In genomic region chr10:4028851-4029442, GRCm38 (mm10) we compare ENCODE assay signal across 10 mouse cellular contexts. TPM values are rescaled to one million over a fixed set of nuclear protein-coding genes. Genes with fewer than 3 reads are reported as not detected.
DNase-seq lines count a peak whose midpoint lies in the region; ATAC-seq and TF ChIP-seq lines count a peak whose summit lies in the region.
"Had no signal": no experiment of that assay in that cellular context is flagged by ENCODE, and none has a peak within 500 bp of the region (broad histone marks: within the 10 kb centered on the region; RNA-seq: fewer than 3 reads in every experiment).

No protein-coding gene starts in this region.

- ATAC-seq in intestine, embryonic 16.5 days: peak; percentile 66
- ATAC-seq in stomach, embryonic 15.5 days (ENCODE audit: insufficient read depth, low FRiP score, low read depth): peak; percentile 70; the same call in 1 of the 2 replicates

- peak; percentile 42 for DNase-seq in ovary, postnatal 14 days (ENCODE audit: low spot score)
- no peak for DNase-seq in ovary, postnatal 10 days (ENCODE audit: low spot score)
- DNase-seq in heart, adult 2 months: peak; percentile 50 to 64
- DNase-seq in layer of hippocampus, adult 8-10 months (ENCODE audit: low spot score in 2 of 2): no peak
- no peak for DNase-seq in frontal cortex, postnatal 14 days (ENCODE audit: low spot score in 2 of 2)
- DNase-seq in right cerebral cortex, postnatal 4 days: no peak
- DNase-seq: kidney, adult 11 months had no signal

- H3K79me2 ChIP-seq in heart, adult 2 months (replicated peaks; ENCODE audit: control insufficient read depth, insufficient read depth, low read length): no peaks in the 10 kb centered on the region

- peaks cover 3% of the 10 kb centered on the region for H3K4me1 ChIP-seq in heart, adult 2 months (ENCODE audit: control insufficient read depth, insufficient read depth, low read length)
- H3K4me1 ChIP-seq in intestine, embryonic 16.5 days (ENCODE audit: control insufficient read depth, insufficient read depth, low read length): peaks cover 9% of the 10 kb centered on the region
- H3K4me1 ChIP-seq in stomach, embryonic 15.5 days: peaks cover 4% of the 10 kb centered on the region; the same call in 1 of the 2 replicates

- TF ChIP-seq EP300 in heart, adult 2 months (IDR thresholded peaks at IDR 0.05; ENCODE audit: insufficient read depth, low read depth, low read length): no peak

- no peak overlapping the region for H3K4me2 ChIP-seq in intestine, embryonic 16.5 days (ENCODE audit: low read depth, low read length)
- no peak overlapping the region for H3K4me2 ChIP-seq in stomach, embryonic 15.5 days

- H3K27me3 ChIP-seq in heart, adult 2 months (ENCODE audit: control insufficient read depth, insufficient read depth, low read length): no peaks in the 10 kb centered on the region
- no peaks in the 10 kb centered on the region for H3K27me3 ChIP-seq in intestine, embryonic 16.5 days (replicated peaks; ENCODE audit: control insufficient read depth, insufficient read depth, low read length)
- no peaks in the 10 kb centered on the region for H3K27me3 ChIP-seq in stomach, embryonic 15.5 days (replicated peaks)

- no peak overlapping the region for H3K4me3 ChIP-seq in heart, adult 2 months
- H3K4me3 ChIP-seq in intestine, embryonic 16.5 days (ENCODE audit: low read length): no peak overlapping the region
- H3K4me3 ChIP-seq in stomach, embryonic 15.5 days (replicated peaks): no peak overlapping the region

- H3K27ac ChIP-seq in heart, adult 2 months: no peak overlapping the region; the same call in 1 of the 2 replicates
- peak overlapping the region; percentile 12; the same call in 1 of the 2 replicates for H3K27ac ChIP-seq in intestine, embryonic 16.5 days (ENCODE audit: low read length)
- peak overlapping the region; percentile 62; the same call in 1 of the 2 replicates for H3K27ac ChIP-seq in stomach, embryonic 15.5 days
- H3K27ac ChIP-seq: liver, embryonic 14.5 days had no signal

- no peaks in the 10 kb centered on the region; the same call in 1 of the 2 replicates for H3K36me3 ChIP-seq in heart, adult 2 months (ENCODE audit: control insufficient read depth, insufficient read depth, low read length)
- H3K36me3 ChIP-seq in intestine, embryonic 16.5 days (ENCODE audit: control insufficient read depth, insufficient read depth, low read length): no peaks in the 10 kb centered on the region
- H3K36me3 ChIP-seq in stomach, embryonic 15.5 days: 0 out of 2 replicates have a peak, but pooled peaks cover 2% of the 10 kb centered on the region

- no peak overlapping the region for H3K9ac ChIP-seq in heart, adult 2 months (ENCODE audit: low read depth, low read length)
- no peak overlapping the region for H3K9ac ChIP-seq in intestine, embryonic 16.5 days (ENCODE audit: low read depth, low read length)
- no peak overlapping the region for H3K9ac ChIP-seq in stomach, embryonic 15.5 days
- H3K9ac ChIP-seq: liver, embryonic 14.5 days had no signal

- no peak for TF ChIP-seq CTCF in heart, adult 2 months (IDR thresholded peaks at IDR 0.05)

- TF ChIP-seq POLR2A in heart, adult 2 months (IDR thresholded peaks at IDR 0.05; ENCODE audit: insufficient read depth, low read depth, low read length): no peak

- 54% methylated on average over 15 of the region's 15 CpGs for WGBS in heart, adult 2 months
- WGBS in intestine, embryonic 16.5 days: 50% methylated on average over 15 of the region's 15 CpGs
- WGBS in stomach, embryonic 15.5 days: 50% methylated on average over 15 of the region's 15 CpGs

- intact Hi-C loops in heart, adult 2 months (cut with DNase I): no loop called here

- H3K9me3 ChIP-seq in intestine, embryonic 16.5 days (ENCODE audit: control insufficient read depth, low read length): no peaks in the 10 kb centered on the region
- H3K9me3 ChIP-seq in stomach, embryonic 15.5 days: no peaks in the 10 kb centered on the region

RNA-seq across cellular contexts. Expression of gene Mthfd1l, which starts 56.0 kb away (rescaled TPM):
- under 1 TPM; 0.77 to 0.99 TPM for total RNA-seq in heart, adult 2 months (2021)
- polyA plus RNA-seq in heart, adult 2 months (2012; rRNA removed): 0.27 and 0.41 TPM in 2 replicates
- 17.6 and 18.4 TPM in 2 replicates for polyA plus RNA-seq in intestine, embryonic 16.5 days (2015; fragmentation: Nextera tagmentation; extraction: Ambion mirVana)
- 14.6 and 17.1 TPM in 2 replicates for polyA plus RNA-seq in stomach, embryonic 15.5 days (2015; fragmentation: Nextera tagmentation; extraction: Ambion mirVana)
- total RNA-seq in layer of hippocampus, adult 8-10 months (2022): 10 to 100 TPM in 3 of 4 experiments, 1 to 10 TPM in 1; 9.2 to 13.8 (median 11.7) TPM

Comparison
In these comparisons a context has a peak if more than half of its experiments do, and no peak if none do; other contexts are left out.
1. DNase-seq: peak in ovary, postnatal 14 days (single experiment) and heart, adult 2 months (2 of 2); none in ovary, postnatal 10 days (single experiment), layer of hippocampus, adult 8-10 months (0 of 2), frontal cortex, postnatal 14 days (0 of 2) and right cerebral cortex, postnatal 4 days (single experiment).
2. RNA of gene Mthfd1l, which starts 56.0 kb away (polyA plus RNA-seq): 17.6 to 18.4 TPM in intestine, embryonic 16.5 days and 14.6 to 17.1 TPM in stomach, embryonic 15.5 days; 0.27 to 0.41 TPM in heart, adult 2 months; every median in the first group is over 10 times any median in the second.